Mouse (Mus musculus): ENCODE results near the gene Zeb2.
A peak's percentile ranks its signal among the peaks of the same experiment; 100 is the strongest.

Gene Zeb2

GRCm38 (mm10) chr2:45088435-45089250 is 28.6 kb downstream of the Zeb2 start:
- 0 out of 2 replicates have a peak, but pooled peaks have one; percentile 34 for TF ChIP-seq POU5F1 (IDR thresholded peaks at IDR 0.05; ENCODE audit: borderline replicate concordance, low read length)
- no peak for TF ChIP-seq CTCF (conservative IDR thresholded peaks at IDR 0.05; ENCODE audit: low read length)
- no peak for TF ChIP-seq NANOG (IDR thresholded peaks at IDR 0.05; ENCODE audit: borderline replicate concordance, low read length)

GRCm38 (mm10) chr2:45087208-45087607 is 30.0 kb downstream of the Zeb2 start:
- Histone ChIP-seq H3K27me3 (ENCODE audit: insufficient read depth, low read length) (peaks cover 12% of the 10 kb centered on the region; the same call in 1 of the 2 replicates), H3K4me1 (replicated peaks; ENCODE audit: low read depth, low read length) (peaks cover 30% of the 10 kb centered on the region), H3K4me3 (replicated peaks; ENCODE audit: low read length) (no peak overlapping the region), H3K36me3 (ENCODE audit: insufficient read depth, low read length) (no peaks in the 10 kb centered on the region), H3K9me3 (ENCODE audit: low read length) (no peaks in the 10 kb centered on the region)
- TF ChIP-seq POU5F1 (IDR thresholded peaks at IDR 0.05; ENCODE audit: borderline replicate concordance, low read length) (no peak), NANOG (IDR thresholded peaks at IDR 0.05; ENCODE audit: borderline replicate concordance, low read length) (no peak), CTCF (conservative IDR thresholded peaks at IDR 0.05; ENCODE audit: low read length) (no peak)

More at GRCm38 (mm10) chr2:45088435-45089250, 28.6 kb downstream of the Zeb2 start:
- Histone ChIP-seq H3K9me3 (ENCODE audit: low read length) (no peaks in the 10 kb centered on the region), H3K4me1 (replicated peaks; ENCODE audit: low read depth, low read length) (peaks cover 32% of the 10 kb centered on the region), H3K4me3 (replicated peaks; ENCODE audit: low read length) (no peak overlapping the region), H3K27me3 (ENCODE audit: insufficient read depth, low read length) (peaks cover 12% of the 10 kb centered on the region; the same call in 1 of the 2 replicates), H3K36me3 (ENCODE audit: insufficient read depth, low read length) (no peaks in the 10 kb centered on the region)

- H3K36me3 ChIP-seq (ENCODE audit: insufficient read depth, low read length): no peaks in the 10 kb centered on the region
- H3K27me3 ChIP-seq (ENCODE audit: insufficient read depth, low read length): peaks cover 12% of the 10 kb centered on the region; the same call in 1 of the 2 replicates
- no peak overlapping the region for H3K4me3 ChIP-seq (replicated peaks; ENCODE audit: low read length)
- H3K9me3 ChIP-seq (ENCODE audit: low read length): no peaks in the 10 kb centered on the region
- TF ChIP-seq CTCF (conservative IDR thresholded peaks at IDR 0.05; ENCODE audit: low read length): no peak
- TF ChIP-seq POU5F1 (IDR thresholded peaks at IDR 0.05; ENCODE audit: borderline replicate concordance, low read length): no peak
- no peak for TF ChIP-seq NANOG (IDR thresholded peaks at IDR 0.05; ENCODE audit: borderline replicate concordance, low read length)
- H3K4me1 ChIP-seq (replicated peaks; ENCODE audit: low read depth, low read length): peaks cover 27% of the 10 kb centered on the region
These were observed 31.5 kb downstream of the Zeb2 start for GRCm38 (mm10) chr2:45085653-45086052.

- H3K4me3 ChIP-seq (replicated peaks; ENCODE audit: low read length): no peak overlapping the region
- H3K36me3 ChIP-seq (ENCODE audit: insufficient read depth, low read length): no peaks in the 10 kb centered on the region
- peaks cover 11% of the 10 kb centered on the region for H3K4me1 ChIP-seq (replicated peaks; ENCODE audit: low read depth, low read length)
- H3K9me3 ChIP-seq (ENCODE audit: low read length): no peaks in the 10 kb centered on the region
- peaks cover 6% of the 10 kb centered on the region; the same call in 1 of the 2 replicates for H3K27me3 ChIP-seq (ENCODE audit: insufficient read depth, low read length)
- TF ChIP-seq NANOG (IDR thresholded peaks at IDR 0.05; ENCODE audit: borderline replicate concordance, low read length) (no peak), CTCF (conservative IDR thresholded peaks at IDR 0.05; ENCODE audit: low read length) (no peak), POU5F1 (IDR thresholded peaks at IDR 0.05; ENCODE audit: borderline replicate concordance, low read length) (no peak)
These were observed 34.2 kb downstream of the Zeb2 start for GRCm38 (mm10) chr2:45083042-45083441.

- Histone ChIP-seq H3K9me3 (ENCODE audit: low read length) (no peaks in the 10 kb centered on the region), H3K27me3 (ENCODE audit: insufficient read depth, low read length) (peaks cover 6% of the 10 kb centered on the region; the same call in 1 of the 2 replicates), H3K4me3 (replicated peaks; ENCODE audit: low read length) (no peak overlapping the region), H3K36me3 (ENCODE audit: insufficient read depth, low read length) (no peaks in the 10 kb centered on the region), H3K4me1 (replicated peaks; ENCODE audit: low read depth, low read length) (no peaks in the 10 kb centered on the region)
- TF ChIP-seq NANOG (IDR thresholded peaks at IDR 0.05; ENCODE audit: borderline replicate concordance, low read length) (no peak), POU5F1 (IDR thresholded peaks at IDR 0.05; ENCODE audit: borderline replicate concordance, low read length) (no peak), CTCF (conservative IDR thresholded peaks at IDR 0.05; ENCODE audit: low read length) (no peak)
These were observed 35.6 kb downstream of the Zeb2 start for GRCm38 (mm10) chr2:45081559-45081958.

- H3K27me3 ChIP-seq (ENCODE audit: insufficient read depth, low read length): no peaks in the 10 kb centered on the region
- H3K36me3 ChIP-seq (ENCODE audit: insufficient read depth, low read length): no peaks in the 10 kb centered on the region
- H3K4me3 ChIP-seq (replicated peaks; ENCODE audit: low read length): no peak overlapping the region
- TF ChIP-seq NANOG (IDR thresholded peaks at IDR 0.05; ENCODE audit: borderline replicate concordance, low read length) (no peak), CTCF (conservative IDR thresholded peaks at IDR 0.05; ENCODE audit: low read length) (no peak), POU5F1 (IDR thresholded peaks at IDR 0.05; ENCODE audit: borderline replicate concordance, low read length) (no peak)
- H3K4me1 ChIP-seq (replicated peaks; ENCODE audit: low read depth, low read length): peaks cover 2% of the 10 kb centered on the region
- no peaks in the 10 kb centered on the region for H3K9me3 ChIP-seq (ENCODE audit: low read length)
These were observed 39.2 kb downstream of the Zeb2 start for GRCm38 (mm10) chr2:45077938-45078487.

DNA sequence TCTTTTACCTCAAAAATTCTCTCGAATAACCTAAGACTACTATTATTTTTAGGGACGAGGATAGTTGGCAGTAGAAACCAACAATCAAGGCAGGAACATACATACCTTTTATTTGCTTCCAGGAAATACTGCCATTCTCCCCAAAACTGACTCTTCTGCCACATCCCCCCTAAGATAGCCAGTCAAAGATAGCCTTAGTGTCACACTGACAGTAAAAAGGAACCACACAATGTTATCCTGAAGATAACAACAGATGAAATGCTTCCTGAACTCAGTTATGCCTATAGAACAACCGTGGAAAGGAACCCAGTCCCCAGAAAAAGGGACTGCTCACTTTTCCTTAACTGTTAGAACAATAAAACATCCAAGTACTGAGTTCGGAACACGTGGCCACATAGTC is 39.8 kb downstream of the Zeb2 start:
- Histone ChIP-seq H3K27me3 (ENCODE audit: insufficient read depth, low read length) (no peaks in the 10 kb centered on the region), H3K9me3 (ENCODE audit: low read length) (no peaks in the 10 kb centered on the region), H3K36me3 (ENCODE audit: insufficient read depth, low read length) (no peaks in the 10 kb centered on the region), H3K4me3 (replicated peaks; ENCODE audit: low read length) (no peak overlapping the region), H3K4me1 (replicated peaks; ENCODE audit: low read depth, low read length) (peaks cover 4% of the 10 kb centered on the region)
- TF ChIP-seq CTCF (conservative IDR thresholded peaks at IDR 0.05; ENCODE audit: low read length) (no peak), NANOG (IDR thresholded peaks at IDR 0.05; ENCODE audit: borderline replicate concordance, low read length) (no peak), POU5F1 (IDR thresholded peaks at IDR 0.05; ENCODE audit: borderline replicate concordance, low read length) (no peak)

DNA sequence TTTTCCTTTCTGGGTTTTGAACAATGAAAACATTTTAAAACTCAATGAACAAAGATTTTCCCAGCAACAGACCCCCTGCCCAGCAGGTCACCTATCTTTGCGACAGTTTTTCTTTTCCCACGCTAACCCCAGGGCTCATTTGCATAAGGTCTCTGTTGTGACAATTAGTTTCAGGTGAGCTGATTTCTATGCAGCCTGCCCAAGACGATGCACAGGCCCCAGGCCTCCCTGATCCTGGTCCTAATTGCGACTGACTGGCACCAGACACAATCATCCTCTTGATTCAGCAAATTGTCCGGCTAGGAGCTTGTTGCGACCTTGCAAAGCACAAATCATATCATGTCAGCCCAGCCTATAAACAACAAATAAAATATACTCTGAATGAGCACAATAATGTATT is 44.2 kb downstream of the Zeb2 start:
- H3K4me1 ChIP-seq (replicated peaks; ENCODE audit: low read depth, low read length): peaks cover 4% of the 10 kb centered on the region
- no peaks in the 10 kb centered on the region for H3K9me3 ChIP-seq (ENCODE audit: low read length)
- H3K27me3 ChIP-seq (ENCODE audit: insufficient read depth, low read length): no peaks in the 10 kb centered on the region
- no peak overlapping the region for H3K4me3 ChIP-seq (replicated peaks; ENCODE audit: low read length)
- H3K36me3 ChIP-seq (ENCODE audit: insufficient read depth, low read length): no peaks in the 10 kb centered on the region
- no peak for TF ChIP-seq POU5F1 (IDR thresholded peaks at IDR 0.05; ENCODE audit: borderline replicate concordance, low read length)
- no peak for TF ChIP-seq NANOG (IDR thresholded peaks at IDR 0.05; ENCODE audit: borderline replicate concordance, low read length)
- TF ChIP-seq CTCF (conservative IDR thresholded peaks at IDR 0.05; ENCODE audit: low read length): no peak

Measured in E14TG2a.4 (cell line).